Mouse (Mus musculus) testis, postnatal 14 days (tissue): Measurements from ENCODE around the gene C1ql2.
A peak's percentile ranks its signal among the peaks of the same experiment; 100 is the strongest.

Experiments
- DNase-seq: peaks from one replicate; pipeline ENCODE4 v3.0.0; 2021; ENCODE audit warnings: low spot score

The C1ql2 gene

DNA sequence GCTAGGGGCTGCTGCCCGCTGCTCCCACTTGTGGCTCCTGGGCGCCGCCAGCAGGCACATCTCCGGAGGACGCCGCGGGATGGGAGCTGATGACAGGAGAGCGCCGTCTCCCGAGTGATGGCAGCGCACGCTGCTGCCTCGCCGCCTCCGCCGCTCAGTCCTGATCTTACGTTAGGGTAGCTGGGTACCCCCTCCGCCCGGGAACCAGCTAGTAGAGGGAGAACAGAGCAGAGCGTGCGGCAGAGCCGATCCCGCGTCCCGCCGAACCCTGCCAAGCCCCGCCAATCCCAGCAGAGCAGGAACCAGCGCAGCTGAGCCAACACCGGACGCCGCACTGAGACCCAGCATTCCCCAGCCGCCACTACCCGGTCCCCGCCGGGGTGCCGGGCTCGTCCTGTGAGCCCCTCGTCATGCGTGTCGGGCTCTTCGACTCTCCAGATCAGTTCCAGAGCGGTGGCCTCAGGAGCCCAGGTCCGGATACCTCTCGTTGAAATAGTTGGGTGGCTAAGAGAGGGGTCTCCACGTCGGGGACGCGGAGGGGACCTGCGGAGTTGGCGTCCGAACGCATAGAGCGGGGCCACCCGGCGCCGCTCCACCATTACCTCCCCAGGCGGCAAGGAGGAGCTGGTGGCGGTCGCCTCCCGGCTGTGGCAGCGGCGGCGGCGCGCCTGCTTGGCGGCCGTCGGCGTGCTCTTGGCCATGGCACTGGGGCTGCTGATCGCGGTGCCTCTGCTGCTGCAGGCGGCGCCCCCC is at the start of gene C1ql2:
TSS of gene C1ql2 (plus strand) at position 164 of the 753 bp plus-strand sequence.
- DNase-seq: no peak

DNA sequence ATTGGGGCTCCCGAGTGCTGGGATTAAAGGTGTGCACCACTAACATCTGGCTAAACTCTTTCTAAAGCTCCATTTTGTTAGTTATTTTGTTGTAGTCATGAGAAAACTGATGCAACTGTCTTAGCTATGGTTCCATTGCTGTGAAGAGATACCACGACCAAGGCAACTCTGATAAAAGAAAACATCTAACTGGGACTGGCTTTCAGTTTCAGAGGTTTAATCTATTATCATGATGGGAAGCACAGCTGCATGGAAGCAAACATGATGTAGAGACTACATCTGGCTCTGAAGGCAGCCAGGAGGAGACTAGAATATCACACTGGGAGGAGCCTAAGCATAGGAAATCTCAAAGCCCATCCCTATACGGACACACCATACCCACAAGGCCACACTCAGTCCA is 48.7 kb upstream of the C1ql2 start:
- no peak for DNase-seq

DNA sequence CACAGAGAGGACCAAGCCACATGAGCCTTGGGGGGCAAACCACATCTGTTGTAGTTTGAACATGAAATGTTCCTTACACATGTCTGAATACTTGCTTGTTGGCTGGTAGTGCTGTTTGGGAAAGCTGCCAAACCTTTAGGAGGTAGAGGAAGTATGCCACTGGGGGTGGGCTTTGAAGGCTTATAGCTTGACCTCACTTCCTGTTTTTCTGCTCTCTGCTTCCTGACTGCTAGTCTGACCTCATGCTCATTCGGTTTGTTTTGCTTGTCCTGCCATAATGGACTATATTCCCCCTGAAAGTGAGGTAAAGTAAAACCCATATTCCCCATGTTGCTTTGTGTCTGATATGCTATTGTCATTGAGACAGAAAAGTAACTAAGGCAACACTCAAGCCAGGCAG is 46.6 kb upstream of the C1ql2 start:
- DNase-seq: no peak

DNA sequence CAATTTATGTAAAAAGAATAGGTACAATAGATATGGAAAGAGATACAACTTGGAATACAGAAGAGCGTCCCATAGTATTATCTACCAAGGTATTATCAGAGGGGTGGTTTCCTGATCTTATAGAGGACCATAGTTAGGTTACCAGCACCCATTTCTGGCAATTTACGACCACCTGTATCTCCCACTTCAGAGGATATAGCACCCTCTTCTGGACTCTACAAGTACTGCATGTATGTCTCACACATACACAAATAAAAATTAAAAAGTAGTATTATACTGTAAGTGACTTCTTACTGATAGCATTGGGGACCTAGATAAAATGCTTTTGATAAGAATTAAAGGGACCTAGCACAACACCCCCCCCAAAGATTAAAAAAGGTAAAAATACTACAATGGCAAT is 43.4 kb upstream of the C1ql2 start:
- DNase-seq: no peak

DNA sequence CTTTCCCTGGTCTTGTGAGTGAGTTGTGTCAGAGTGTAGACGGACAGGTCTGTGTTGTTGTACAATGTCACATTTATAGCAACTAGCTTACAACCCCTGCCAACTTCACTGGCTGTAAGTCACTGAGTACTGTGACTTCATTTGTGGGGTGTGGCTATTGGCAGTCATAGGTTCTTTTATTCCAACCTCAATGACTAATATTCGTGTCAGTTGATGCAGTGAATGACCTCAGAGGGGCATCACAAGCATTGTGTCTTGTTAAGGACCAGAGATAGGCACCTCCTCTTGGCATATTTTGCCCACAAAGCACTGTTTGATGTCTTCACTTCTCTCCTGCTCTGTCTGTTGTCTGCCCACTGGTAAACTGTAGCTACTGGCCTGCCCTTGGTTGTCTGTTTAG is 34.6 kb upstream of the C1ql2 start:
- no peak for DNase-seq

DNA sequence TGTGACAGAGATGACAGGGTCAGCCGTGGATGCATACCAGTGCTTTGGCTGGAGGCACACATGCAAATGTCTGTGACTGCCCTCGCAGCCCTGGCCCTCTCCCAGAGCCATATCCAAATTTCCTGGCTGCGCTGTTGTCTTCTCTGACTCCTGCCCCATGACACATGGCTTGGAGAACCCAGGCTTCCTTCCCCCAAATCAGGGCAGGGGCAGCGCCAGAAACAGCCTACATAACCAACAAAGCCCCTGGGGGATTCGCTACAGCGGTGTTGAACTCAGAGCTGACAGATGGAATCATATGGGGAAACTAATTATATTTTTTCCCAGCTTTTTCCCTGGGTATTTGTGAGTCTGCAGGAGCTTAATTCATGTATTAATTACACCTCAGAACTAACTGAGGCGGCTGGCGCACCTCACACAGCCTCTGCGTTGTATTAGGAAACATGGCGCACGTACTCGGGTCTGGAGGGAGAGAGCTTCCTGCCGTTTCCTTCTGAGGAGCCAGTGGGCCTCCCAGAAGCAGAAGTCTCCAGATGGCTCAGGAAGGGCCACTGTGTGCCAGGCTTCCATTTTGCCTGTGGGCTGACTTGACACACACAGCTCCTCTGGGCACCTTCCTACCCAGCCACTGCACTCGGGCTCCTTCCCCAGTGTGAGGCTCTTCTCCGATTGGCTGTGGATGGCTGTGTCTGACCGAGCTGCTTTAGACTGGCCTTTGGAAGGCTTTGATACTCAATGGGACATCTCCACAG is 18.9 kb upstream of the C1ql2 start:
- no peak for DNase-seq

DNA sequence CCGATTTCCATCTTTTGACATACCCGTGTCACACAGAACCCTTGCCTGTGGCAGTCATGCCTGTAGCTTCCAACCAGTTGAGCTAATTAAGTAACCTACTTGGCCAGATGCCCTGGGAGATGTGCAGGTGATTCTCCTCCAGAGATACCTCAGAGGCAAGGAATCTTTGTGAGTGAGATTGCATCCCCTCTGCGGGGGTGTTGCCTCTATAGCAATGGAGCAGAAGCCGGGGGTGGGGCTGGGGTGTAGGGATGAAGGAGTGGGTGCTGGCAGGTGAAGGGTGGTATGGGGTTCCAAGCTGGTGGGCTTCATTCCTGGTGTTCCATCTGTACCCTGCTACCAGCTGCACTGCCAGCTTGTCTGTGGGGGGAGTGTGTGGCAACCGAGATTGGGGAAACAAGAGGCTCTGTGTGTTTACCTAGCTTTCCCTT is 17.2 kb upstream of the C1ql2 start:
- no peak for DNase-seq

DNA sequence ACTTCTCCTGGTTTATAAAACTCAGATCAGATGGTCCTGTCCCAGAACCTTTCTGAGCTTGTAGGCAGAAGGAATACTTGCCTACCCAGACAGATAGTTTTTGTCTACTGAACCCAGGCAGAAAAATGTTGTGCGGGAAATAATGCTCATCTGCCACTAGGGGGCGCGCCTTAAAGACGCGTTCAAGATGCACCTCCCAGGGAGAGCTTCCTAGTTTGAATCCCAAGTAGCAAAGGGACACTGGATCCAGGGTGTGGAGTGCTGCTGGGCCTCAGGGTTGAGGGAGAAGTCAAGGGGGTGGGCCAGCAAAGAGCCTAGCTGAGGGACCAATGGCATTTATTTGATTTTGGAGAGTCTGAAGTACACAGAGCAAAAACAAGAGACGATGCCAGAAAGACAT is 12.7 kb upstream of the C1ql2 start:
- DNase-seq: peak; percentile 28

DNA sequence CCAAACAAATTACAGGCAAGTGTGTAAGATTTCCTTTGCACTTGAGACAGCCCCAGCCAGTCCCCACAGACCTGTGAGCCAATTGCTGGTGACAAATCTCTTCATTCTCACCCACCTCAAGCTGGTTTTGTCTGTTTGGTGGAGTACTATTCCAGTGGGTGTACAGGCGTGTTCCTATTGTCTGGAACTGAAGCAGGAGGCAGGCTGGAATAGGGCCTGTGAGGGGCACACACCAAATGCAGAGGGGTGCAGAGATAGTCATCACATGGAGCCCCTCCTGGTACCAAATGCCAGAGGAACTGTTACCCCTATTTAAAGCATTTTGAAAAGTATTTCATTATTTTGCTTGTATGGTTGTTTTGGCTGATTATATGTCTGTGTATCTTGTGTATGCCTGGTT is 12.2 kb upstream of the C1ql2 start:
- DNase-seq: no peak

DNA sequence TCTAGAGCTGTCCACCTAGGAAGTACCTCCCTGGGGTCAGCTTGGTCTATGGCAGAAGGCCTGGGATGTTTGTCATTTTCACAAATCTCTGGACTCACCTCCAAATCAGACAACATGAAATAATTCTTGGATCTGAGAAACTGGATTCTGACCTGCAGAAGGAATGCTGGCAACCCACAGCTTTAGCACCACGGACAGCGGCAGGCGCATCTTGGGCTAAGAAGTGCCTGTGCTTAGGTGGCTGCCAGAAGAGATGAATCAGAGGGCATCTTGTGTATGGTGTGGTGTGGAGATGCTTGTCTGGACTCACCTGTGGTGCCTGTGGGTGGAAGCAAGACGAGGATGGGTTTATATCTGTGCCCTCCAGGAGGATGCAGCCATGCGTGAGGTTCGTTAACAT is 8.5 kb upstream of the C1ql2 start:
- peak; percentile 24 for DNase-seq

DNA sequence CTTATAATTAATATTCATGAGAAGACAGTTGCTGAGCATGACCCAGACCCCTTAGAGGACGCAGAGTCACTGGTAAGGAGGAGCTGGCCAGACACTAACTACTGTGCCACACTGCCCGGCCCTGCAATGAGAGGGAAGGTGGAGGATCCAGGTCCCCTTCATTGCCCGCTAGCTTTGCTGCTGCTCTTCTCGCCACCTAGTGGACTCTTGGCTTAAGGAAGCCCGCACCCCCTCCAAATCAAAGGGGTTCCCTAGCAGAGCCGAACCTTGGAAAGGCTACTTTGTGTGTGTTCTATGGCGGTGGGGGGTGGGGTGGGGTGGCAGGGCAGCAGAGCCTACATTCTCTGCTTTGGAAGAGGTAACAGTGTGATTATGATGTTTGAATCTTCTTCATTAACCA is 2.4 kb upstream of the C1ql2 start:
- DNase-seq: no peak

DNA sequence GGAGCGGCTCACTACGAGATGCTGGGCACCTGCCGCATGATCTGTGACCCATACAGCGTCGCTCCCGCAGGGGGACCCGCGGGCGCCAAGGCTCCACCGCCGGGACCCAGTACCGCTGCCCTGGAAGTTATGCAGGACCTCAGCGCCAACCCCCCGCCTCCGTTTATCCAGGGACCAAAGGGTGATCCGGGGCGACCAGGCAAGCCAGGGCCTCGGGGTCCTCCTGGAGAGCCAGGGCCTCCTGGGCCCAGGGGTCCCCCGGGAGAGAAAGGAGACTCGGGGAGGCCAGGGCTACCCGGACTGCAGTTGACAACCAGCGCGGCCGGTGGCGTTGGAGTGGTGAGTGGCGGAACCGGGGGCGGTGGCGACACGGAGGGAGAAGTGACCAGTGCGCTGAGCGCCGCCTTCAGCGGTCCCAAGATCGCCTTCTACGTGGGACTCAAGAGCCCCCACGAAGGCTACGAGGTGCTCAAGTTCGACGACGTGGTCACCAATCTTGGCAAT is 842 bp downstream of the C1ql2 start:
- no peak for DNase-seq

DNA sequence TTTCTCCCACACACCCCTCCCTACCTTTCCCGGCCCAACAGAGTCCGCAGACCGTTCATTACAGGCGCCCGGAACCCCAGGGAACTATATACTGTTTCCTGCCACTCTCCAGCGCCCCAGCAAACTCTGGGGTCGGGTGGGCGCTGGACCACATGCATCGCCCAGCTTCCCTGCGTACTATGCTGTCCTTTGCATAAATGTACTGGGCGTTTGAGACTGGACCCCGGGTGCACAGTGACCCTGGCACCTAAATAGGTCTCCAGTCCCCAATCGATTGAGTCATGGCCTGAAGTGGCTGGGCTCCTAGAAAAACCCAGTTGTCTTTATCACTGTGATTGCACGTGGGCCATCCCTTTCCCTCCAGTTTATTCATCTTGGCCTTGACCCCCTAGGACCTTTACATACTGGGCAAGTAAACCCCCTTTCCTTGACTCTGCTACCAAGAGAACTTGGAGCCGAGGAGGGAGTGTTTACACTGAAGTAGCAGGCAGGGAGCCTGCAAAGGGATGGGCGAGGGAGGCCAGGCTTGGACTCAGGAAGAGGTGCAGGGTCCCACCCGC is 1.5 kb downstream of the C1ql2 start:
- no peak for DNase-seq

DNA sequence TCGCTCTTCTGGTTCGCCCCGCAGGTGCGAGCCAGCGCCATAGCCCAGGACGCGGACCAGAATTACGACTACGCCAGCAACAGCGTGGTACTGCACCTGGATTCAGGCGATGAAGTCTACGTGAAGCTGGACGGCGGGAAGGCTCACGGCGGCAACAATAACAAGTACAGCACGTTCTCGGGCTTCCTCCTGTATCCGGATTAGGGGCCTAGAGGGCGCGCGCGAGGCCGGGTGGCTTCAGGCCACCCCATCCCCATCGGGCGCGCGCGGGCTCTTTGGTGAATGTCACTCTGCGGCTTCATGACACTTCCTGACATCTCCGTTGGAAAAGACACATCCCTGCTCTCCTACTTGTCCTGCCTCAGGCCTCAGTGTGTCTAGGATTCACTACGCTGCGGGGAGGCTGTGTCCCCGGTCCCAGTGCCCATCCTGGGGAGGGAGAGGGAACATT is 2.0 kb downstream of the C1ql2 start:
- DNase-seq: no peak

DNA sequence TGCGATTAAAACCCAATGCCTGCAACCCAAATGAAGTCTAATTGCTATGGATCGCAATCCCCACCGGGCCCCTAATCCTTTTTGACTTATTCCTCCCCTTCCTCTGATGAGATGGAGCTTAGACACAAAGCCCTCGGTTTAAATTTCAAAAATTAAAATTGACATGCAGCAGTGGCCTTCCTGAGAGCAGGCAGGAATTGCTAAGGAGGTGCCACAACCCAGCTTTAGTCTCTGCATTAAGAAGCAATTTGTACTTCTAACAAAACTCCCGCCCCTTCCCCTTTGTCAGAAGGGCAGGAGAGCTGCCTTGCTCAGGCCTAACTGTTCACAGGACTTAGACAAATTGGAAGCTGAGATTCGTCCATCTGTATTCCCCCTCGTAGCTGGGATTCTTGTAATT is 4.6 kb downstream of the C1ql2 start:
- DNase-seq: no peak

DNA sequence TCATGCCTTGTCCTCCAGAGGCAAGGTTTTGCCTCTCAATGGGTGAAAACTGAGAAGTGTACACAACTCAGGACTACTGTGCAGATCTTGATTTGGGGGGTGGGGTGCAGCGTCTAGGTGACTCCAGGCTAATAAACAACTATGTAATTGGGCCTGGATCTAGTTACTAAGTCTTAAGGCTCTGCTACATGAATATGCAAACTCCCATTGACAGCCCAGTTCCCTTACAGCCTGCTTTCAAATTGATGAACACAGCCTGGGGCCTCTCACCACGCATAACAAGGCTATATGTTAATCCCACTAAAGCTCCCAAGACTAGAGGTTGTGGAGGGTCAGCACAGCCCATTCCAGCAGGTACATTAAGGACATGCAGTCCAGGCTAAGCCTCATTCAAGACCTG is 14.0 kb downstream of the C1ql2 start:
- no peak for DNase-seq

DNA sequence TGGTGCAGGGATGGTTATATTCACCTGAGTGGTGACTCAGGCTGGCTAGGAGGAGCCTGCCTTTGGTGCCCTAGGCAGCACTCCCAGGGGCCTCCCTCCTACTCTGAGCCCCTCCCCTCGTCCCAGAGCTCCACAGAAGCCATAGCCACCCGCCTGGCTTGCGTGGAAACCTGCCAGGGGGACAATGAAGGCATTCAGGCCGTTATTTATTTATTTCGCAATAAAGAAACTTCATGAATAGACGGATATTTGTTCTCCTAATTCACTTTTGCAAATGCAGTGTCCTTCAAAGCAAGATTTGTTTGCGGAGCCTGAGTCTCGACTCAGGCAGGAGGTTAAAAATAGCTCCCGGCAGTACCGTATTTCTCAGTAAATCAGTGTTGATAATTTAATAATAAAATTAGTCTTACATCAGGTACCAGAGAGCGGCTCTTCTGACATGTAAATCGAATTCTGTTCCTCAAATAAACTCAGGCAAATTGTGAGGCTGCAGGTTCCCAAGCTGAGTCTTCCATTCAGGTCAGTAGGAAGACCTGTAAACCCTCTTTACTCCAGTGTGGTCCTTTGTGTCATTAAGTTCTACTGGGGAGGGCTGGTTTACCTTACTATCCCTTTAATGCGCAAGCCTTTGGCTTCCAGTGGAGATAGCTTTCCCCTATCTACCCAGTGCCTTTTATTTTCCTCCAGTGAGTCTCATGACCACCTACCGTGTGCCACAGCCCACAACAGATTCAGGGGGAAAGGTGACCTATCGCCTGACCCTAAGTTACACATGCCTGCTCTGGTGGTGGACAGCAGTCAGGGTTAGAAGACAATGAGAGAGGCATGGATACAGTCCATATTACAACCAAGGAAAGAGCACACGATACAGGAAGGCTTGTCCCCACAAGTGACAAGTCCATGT is 17.2 kb downstream of the C1ql2 start:
- DNase-seq: peak; percentile 42

DNA sequence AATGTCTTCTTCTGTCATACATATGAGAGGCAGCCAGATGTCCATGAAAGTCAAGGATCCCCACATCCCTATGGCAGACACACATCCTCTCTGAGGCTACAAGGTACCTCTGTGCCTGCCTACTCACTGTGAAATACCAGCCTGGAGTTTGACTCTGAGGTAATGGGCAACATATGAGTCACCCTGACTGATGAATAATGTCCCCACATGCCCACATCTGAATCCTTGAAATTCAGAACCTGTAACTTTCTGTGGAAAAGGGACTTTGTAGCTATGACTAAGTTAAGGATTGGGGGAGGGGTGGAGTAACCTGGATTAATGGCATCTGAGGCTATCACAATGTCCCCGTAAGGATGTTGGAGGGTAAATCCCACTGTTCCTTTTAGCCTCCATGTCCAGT is 23.3 kb downstream of the C1ql2 start:
- DNase-seq: no peak

DNA sequence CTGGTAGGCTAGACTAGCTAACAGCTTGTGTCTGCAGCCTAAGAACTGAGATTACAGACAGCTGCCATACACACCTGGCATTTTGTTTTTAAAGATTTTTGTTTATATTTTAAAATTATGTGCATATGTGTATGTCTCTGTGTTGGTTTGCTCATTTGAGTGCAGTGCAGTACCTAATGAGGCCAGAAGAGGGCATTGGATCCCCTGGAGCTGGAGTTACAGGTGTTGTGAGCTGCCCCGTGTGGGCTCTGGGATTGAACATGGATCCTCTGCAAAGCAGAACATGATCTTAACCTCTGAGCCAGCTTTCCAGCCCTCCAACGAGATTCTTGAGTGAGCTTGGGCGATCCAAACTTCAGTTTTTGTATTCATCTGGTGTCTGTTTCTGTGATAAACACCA is 27.8 kb downstream of the C1ql2 start:
- DNase-seq: no peak

DNA sequence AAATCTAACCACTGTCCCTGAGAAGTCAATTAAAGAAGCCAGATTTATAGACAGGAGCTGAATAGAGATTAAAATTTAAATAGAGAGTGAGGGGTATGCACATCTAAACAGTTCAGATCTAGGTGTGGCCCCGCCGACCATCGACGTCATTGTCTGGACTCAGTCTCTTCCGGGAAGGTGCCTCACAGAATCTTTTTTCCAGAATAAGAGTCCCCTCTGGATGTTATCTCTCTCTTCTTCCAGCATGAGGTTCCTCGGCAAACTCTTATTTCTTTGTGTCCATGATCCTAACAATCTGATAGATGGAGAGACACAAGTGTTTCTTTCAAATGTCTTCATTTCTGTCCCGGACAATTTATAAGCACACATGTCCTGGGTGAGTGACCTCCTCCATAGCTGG is 33.7 kb downstream of the C1ql2 start:
- DNase-seq: no peak

DNA sequence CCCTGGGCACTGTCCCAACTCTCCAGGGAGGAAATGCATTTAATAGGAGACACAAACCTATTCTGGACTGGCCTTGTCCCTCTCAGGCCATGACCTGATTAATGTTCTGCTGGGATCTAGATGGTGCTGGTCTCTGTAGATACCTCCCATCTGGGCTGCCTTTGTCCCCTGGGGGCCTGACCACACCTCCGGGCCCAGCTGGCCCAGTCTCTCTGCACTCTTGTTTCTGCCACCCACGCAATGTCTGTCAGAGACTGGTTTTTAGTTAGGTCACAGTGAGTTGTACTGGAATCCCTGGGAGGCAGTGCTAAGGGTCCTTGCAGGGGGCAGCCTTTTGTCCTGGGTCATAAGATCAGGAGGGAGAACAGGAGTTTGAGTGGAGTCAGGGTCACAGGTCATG is 34.5 kb downstream of the C1ql2 start:
- DNase-seq: no peak

DNA sequence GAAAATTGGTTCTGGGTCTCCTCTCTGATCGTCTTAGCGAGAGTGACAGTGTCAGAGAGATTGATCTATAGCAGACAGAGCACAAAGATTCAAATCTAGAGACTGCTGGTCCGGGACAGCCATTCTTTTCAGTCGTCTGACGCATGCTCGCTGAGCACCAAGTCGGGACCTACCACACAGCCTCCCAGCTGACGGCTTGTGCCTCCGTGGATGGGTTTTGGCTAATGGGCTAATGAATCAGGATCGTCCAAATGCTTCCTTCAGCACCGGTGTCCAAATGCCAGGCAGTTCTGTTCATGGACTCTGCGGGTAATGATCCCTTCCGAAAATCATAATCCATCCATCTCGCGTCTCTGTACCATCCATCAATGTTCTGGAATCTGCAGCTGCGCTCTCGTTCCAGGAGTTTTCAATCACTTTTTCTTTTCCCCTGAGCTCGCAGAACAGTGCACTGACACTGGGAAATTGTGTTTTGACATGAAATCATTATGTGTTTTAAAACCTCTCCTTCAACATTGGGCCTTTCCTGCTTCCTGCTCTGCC is 44.7 kb downstream of the C1ql2 start:
- no peak for DNase-seq
